Mouse (Mus musculus) retina, embryonic 14.5 days (tissue): ENCODE results near the gene Ipo9.

Experiments
- DNase-seq: peaks from one replicate; pipeline ENCODE4 v3.0.0-alpha.2; 2015; ENCODE audit warnings: low spot score

Ipo9 gene

DNA sequence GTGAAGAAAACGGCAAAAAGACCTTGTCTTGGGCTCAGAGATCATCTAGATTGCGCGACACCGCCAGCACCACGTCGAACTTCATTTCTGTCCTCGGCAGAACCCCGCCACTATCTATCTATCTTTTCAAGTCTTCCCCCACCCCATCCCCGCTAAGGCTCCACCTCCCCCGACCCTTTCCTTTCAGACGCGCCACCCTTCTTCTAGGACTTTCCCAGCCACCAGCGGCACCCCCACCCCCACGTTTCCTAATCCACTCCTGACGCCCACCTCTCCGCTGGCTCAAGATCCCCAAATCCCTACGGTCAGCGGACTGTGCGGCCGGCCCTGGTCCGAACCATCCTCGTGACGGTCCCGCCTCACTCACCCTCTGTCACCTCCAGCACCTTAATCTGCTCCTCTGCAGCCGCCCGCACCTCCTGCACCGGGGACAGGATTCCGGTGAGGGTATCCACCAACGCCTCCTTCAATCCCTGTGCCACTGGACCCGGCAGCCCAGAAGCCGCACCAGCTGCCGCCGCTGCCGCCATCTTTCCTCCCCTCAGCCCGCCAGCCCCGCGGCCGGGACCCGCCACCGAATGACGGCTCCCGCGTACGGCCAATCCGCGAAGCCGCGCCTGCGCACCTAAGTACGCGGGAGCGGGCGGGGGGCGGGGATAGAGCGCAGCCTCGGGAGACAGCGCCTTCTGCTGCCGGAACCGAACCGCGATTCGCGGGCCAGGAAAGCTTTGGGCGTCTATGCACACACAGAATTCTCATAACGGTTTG lies at the start of gene Ipo9:
TSS of gene Ipo9 (minus strand) at position 599 of the 768 bp plus-strand sequence.
- DNase-seq = peak; percentile 95

GRCm38 (mm10) chr1:135475571-135475895 lies 45.2 kb upstream of the Ipo9 start:
- no peak for DNase-seq

GRCm38 (mm10) chr1:135474861-135475570 lies 44.7 kb upstream of the Ipo9 start:
- DNase-seq = no peak

DNA sequence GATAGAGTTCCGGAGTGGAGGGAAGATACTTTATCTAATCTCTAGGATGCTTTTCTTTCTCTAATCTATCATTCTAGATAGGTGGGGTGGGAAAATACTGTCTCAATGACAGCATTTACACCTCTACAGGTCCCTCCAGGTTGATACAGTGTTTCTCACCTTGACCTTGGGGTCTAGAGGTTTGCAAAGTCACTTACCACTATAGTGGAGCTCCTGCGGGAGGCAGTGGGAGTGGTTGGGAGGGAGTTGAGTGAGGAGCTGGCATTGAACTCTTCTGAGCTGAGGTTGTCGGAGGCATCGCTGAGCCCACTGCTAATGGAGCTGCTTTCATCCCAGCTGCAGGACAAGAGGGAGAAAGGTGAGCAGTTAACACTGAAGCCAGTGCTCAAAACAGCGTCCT lies 42.2 kb upstream of the Ipo9 start:
- no peak for DNase-seq

DNA sequence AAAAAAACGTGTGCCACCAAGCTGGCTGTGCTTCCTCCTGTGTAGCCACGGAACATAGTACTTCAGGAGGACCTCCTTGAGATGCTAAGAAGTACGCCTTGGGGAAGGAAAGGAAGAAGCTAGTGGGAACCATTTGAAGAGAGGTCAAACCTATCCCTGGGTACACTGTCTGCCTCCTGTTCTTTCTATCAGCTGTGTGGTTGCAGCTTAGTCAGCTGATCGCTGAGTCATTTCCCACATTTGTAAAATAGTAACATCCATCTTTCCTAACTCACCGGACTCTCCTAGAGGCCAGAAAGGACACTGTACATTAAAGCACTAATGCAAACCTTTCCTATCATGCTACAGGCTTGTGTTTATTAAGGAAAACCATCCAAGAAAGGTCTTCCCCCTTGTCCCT lies 41.4 kb upstream of the Ipo9 start:
- DNase-seq = no peak

- no peak for DNase-seq
Measured at GRCm38 (mm10) chr1:135470546-135470945, 40.2 kb upstream of the Ipo9 start.

GRCm38 (mm10) chr1:135467462-135467861 lies 37.2 kb upstream of the Ipo9 start:
- DNase-seq = no peak

GRCm38 (mm10) chr1:135466935-135467334 lies 36.6 kb upstream of the Ipo9 start:
- no peak for DNase-seq

GRCm38 (mm10) chr1:135465734-135466133 lies 35.4 kb upstream of the Ipo9 start:
- DNase-seq = no peak

- DNase-seq = no peak
Measured at GRCm38 (mm10) chr1:135462736-135463135, 32.4 kb upstream of the Ipo9 start.

- DNase-seq = no peak
Measured at GRCm38 (mm10) chr1:135462304-135462703, 32.0 kb upstream of the Ipo9 start.

- DNase-seq = peak; percentile 80
Measured at GRCm38 (mm10) chr1:135461097-135461730, 30.9 kb upstream of the Ipo9 start.

- no peak for DNase-seq
Measured at GRCm38 (mm10) chr1:135460521-135460920, 30.2 kb upstream of the Ipo9 start.

GRCm38 (mm10) chr1:135457860-135458259 lies 27.6 kb upstream of the Ipo9 start:
- DNase-seq = no peak

- peak; percentile 74 for DNase-seq
Measured at GRCm38 (mm10) chr1:135452259-135452658, 22.0 kb upstream of the Ipo9 start.

GRCm38 (mm10) chr1:135451419-135451818 lies 21.1 kb upstream of the Ipo9 start:
- no peak for DNase-seq

- DNase-seq = no peak
Measured at GRCm38 (mm10) chr1:135449876-135450275, 19.6 kb upstream of the Ipo9 start.

DNA sequence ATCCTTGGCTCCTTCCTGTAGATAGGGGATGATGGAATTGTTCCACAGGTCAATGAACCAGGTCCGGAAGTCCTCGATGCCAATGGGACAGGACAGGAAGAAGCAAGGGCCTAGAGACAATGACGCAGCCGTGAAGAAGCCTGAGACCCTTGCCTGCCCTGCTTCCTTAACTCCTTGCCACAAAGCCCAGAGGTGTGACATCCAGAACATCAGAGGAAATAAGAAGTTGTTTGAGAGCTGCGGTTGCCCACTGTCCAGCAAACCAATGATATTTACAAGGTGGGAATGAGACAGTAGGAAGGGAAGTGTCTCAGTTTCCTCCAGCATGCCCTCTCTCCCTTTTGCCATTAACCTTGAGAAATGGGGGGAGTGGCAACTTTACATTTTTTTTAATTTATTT lies 18.6 kb upstream of the Ipo9 start:
- no peak for DNase-seq

GRCm38 (mm10) chr1:135443506-135443905 lies 13.2 kb upstream of the Ipo9 start:
- DNase-seq = no peak

- DNase-seq = no peak
Measured at GRCm38 (mm10) chr1:135441861-135442260, 11.6 kb upstream of the Ipo9 start.

GRCm38 (mm10) chr1:135440986-135441385 lies 10.7 kb upstream of the Ipo9 start:
- DNase-seq = no peak

- DNase-seq = no peak
Measured at GRCm38 (mm10) chr1:135438801-135439200, 8.5 kb upstream of the Ipo9 start.

- no peak for DNase-seq
Measured at GRCm38 (mm10) chr1:135435823-135436222, 5.5 kb upstream of the Ipo9 start.
